Mouse (Mus musculus) c-Kit-positive CD71-positive TER-119-positive erythroid progenitor cells, embryonic 14.5 days (primary cell): ENCODE measurements around the gene Atp23.
"Not testable (repeated sequence)": the region's sequence is repeated elsewhere in the genome, so short reads cannot be mapped to it uniquely, and the experiment has no call there.

Experiments
- DNase-seq: peaks from one replicate; pipeline ENCODE4 v3.0.0-alpha.2; 2013; ENCODE audit warnings: low spot score

Gene Atp23

GRCm38 (mm10) chr10:126826216-126826615 is 74.9 kb downstream of the Atp23 start:
- not testable (repeated sequence) for DNase-seq

DNA sequence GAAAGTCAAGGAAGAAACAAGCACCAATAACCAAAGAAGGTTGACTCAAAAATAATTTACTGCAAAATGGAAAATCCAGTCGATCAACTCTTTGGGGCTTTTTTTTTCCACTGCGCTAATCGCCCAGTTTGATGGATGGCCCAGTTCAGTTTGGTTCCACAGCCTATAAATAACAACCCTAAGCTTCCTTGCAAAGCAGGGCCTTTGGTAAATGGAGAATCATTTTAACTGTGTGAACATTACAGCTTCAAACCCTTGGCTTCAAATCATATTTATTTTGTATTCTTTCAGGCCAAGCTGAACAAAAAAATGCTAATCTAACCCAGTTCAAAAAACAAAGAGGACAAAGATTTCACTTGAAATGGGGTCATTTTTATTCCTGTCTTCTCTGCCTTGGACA is 78.7 kb downstream of the Atp23 start:
- no peak for DNase-seq
